Mouse (Mus musculus) intestine, embryonic 16.5 days (tissue): ENCODE measurements around the gene Agmo. TPM values are rescaled to one million over a fixed set of nuclear protein-coding genes. Genes with fewer than 3 reads are reported as not detected.

Experiments
- ATAC-seq: fragments of 200-750 bp; cut with Nextera tagmentation; 2 replicates; pipeline ENCODE4 v1.8.0; 2017; ENCODE audit warnings: moderate TSS enrichment, moderate library complexity
- H3K27ac ChIP-seq: fragments of 300-500 bp; sonication (generic); 2 replicates; pipeline ENCODE4 v1.5.1; 2014; ENCODE audit warnings: mild to moderate bottlenecking, low read length
- H3K27me3 ChIP-seq: fragments of 300-500 bp; sonication (generic); replicated peaks from 2 replicates; pipeline ENCODE4 v1.6.1; 2014; ENCODE audit warnings: low read length, control low read depth, mixed read lengths; ENCODE audit not compliant: control insufficient read depth, insufficient read depth
- H3K36me3 ChIP-seq: fragments of 300-500 bp; sonication (generic); 2 replicates; pipeline ENCODE4 v1.6.1; 2014; ENCODE audit warnings: low read length, control low read depth; ENCODE audit not compliant: control insufficient read depth, insufficient read depth
- H3K4me1 ChIP-seq: fragments of 300-500 bp; sonication (generic); 2 replicates; pipeline ENCODE4 v1.6.1; 2014; ENCODE audit warnings: low read length, control low read depth, mixed read lengths; ENCODE audit not compliant: control insufficient read depth, insufficient read depth
- H3K4me2 ChIP-seq: fragments of 300-500 bp; sonication (generic); 2 replicates; pipeline ENCODE4 v1.6.1; 2014; ENCODE audit warnings: low read depth, low read length, control low read depth
- H3K4me3 ChIP-seq: fragments of 300-500 bp; sonication (generic); 2 replicates; pipeline ENCODE4 v1.5.1; 2014; ENCODE audit warnings: mild to moderate bottlenecking, low read length
- H3K9ac ChIP-seq: fragments of 300-500 bp; sonication (generic); 2 replicates; pipeline ENCODE4 v1.6.1; 2014; ENCODE audit warnings: low read depth, low read length
- H3K9me3 ChIP-seq: fragments of 300-500 bp; sonication (generic); 2 replicates; pipeline ENCODE4 v1.6.1; 2016; ENCODE audit warnings: low read length, control low read depth; ENCODE audit not compliant: control insufficient read depth
- WGBS: fragments of 180-500 bp; shearing (Covaris S2); extraction: QIAGEN DNeasy Blood & Tissue Kit; methylation state at CpG from one replicate; pipeline ENCODE4 v1.1.7; 2014; 5-methylcytosine and 5-hydroxymethylcytosine counted together
- polyA plus RNA-seq: library from polyadenylated mRNA; unstranded; fragments of >200 nt; fragmentation: Nextera tagmentation; extraction: Ambion mirVana; gene quantifications from 2 replicates; pipeline ENCODE4 v1.2.1, GENCODE M21; 2015

Gene Agmo
- polyA plus RNA-seq, 1 experiment from 2014 or later: 5.7 TPM

DNA sequence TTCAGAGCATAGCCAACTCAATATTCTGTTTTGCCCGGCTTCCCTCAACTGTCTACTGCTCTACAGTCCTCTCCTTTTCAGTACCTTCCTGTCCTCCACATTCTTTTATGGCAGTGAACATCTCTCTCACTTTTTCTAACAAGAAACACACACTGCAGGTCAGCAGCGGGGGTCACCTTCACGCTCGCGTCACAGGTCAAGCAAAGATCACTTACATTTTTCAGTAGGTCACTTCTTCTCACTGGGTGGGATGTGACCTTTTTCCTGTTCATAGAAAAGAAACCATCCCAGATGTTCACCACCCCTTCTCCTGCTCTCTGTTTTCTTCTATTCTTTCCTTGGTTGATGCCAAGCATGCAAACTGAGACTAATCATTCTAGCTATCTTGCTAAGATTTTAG, 230.2 kb downstream of the Agmo start:
- Histone ChIP-seq H3K9me3 (no peaks in the 10 kb centered on the region), H3K27me3 (no peaks in the 10 kb centered on the region), H3K4me3 (no peak overlapping the region), H3K9ac (no peak overlapping the region), H3K4me1 (no peaks in the 10 kb centered on the region), H3K36me3 (no peaks in the 10 kb centered on the region), H3K4me2 (no peak overlapping the region), H3K27ac (no peak overlapping the region)
- WGBS: 60% methylated on average over 5 of the region's 5 CpGs
- ATAC-seq: no peak

DNA sequence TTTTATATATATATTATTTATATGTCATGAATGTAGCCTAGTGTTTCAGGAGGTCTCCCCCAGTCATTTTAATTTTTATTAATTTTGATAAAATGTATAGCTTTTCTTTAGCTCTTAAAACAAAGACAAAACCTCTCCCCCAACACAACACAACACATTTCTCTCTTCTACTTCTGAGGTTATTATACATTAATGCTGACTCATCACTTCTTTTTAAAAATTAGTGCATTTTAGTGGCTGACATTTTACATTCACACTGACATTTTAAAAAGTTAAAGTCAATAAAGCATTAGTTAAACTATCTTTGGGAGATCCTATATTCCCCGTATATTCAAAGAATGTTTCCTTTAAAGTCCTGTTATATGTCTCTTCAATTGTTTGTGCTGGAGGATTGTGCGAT, 235.4 kb downstream of the Agmo start:
- no peaks in the 10 kb centered on the region for H3K9me3 ChIP-seq
- H3K4me2 ChIP-seq: no peak overlapping the region
- H3K4me1 ChIP-seq: no peaks in the 10 kb centered on the region
- no peaks in the 10 kb centered on the region for H3K36me3 ChIP-seq
- no peak overlapping the region for H3K4me3 ChIP-seq
- ATAC-seq: no peak
- WGBS: 78% methylated on average over 2 of the region's 2 CpGs
- H3K27ac ChIP-seq: no peak overlapping the region
- H3K27me3 ChIP-seq: no peaks in the 10 kb centered on the region
- no peak overlapping the region for H3K9ac ChIP-seq

DNA sequence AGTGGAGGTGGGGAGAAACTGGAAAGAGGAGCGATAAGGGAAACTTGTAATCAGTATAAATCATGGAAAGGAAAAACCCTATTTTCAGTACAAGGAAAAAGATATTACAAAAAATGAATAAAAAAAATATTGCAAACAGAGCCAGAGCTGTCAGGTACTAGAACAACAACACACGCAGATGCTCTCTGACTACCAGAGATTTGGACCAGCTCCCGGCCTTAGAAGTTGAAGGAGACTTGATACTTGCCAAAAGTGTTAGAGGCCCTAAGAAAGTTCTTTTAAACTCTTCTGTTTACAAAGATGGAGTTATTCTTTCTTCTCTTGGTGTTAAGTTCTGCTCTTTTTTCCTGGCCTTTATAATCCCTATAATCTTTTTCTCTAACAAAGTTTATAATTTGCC, 246.6 kb downstream of the Agmo start:
- H3K4me3 ChIP-seq: no peak overlapping the region
- H3K9me3 ChIP-seq: no peaks in the 10 kb centered on the region
- no peaks in the 10 kb centered on the region for H3K4me1 ChIP-seq
- H3K27me3 ChIP-seq: no peaks in the 10 kb centered on the region
- no peak for ATAC-seq
- no peaks in the 10 kb centered on the region for H3K36me3 ChIP-seq
- no peak overlapping the region for H3K9ac ChIP-seq
- no peak overlapping the region for H3K27ac ChIP-seq
- 84% methylated on average over 3 of the region's 3 CpGs for WGBS
- no peak overlapping the region for H3K4me2 ChIP-seq

DNA sequence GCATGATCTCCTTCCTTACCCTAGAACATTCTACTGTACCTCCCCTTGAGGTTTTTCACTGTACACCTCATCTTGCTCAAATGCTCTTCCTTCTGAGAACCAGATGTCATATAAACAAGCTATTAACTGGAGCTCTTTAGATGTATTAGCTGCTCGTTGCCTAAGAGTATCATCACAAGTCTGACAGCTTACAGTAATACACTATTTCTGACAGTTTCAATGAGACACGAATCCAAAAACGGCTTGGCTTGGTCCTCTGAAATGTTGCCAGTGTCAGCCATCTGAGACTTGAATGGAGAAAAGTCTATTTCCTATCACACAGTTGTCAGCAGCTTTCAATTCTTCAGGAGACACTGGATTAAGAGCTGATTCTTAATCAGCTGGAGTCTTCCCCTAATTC, 257.4 kb downstream of the Agmo start:
- Histone ChIP-seq H3K9ac (no peak overlapping the region), H3K27ac (no peak overlapping the region), H3K9me3 (no peaks in the 10 kb centered on the region), H3K36me3 (no peaks in the 10 kb centered on the region), H3K27me3 (no peaks in the 10 kb centered on the region), H3K4me3 (no peak overlapping the region), H3K4me1 (no peaks in the 10 kb centered on the region), H3K4me2 (no peak overlapping the region)
- WGBS: 54% methylated on average over 3 of the region's 3 CpGs
- ATAC-seq: no peak

DNA sequence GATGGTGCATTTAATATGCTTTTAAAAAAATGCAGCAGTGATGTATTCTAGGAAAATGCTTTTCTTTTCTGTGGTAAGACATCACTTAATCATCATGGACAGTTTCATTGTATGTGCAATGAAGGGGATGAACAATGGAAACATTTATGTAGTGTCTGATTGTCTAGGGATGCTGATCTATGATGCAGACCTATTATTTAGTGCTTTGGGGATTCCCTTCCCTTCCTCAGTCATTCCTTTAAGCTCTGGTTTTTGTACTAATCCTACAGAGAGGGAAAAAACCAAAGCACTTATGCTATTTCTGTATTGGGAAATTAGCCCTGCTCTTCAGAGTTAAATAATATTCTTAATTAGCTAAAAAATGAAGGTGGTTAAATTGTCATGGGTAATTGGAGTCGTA, 266.0 kb downstream of the Agmo start:
- H3K9ac ChIP-seq: no peak overlapping the region
- no peak overlapping the region for H3K4me3 ChIP-seq
- no peak overlapping the region for H3K4me2 ChIP-seq
- H3K27me3 ChIP-seq: no peaks in the 10 kb centered on the region
- no peaks in the 10 kb centered on the region for H3K4me1 ChIP-seq
- H3K36me3 ChIP-seq: no peaks in the 10 kb centered on the region
- H3K27ac ChIP-seq: no peak overlapping the region
- 64% methylated on average over 1 of the region's 1 CpGs for WGBS
- no peak for ATAC-seq
- H3K9me3 ChIP-seq: no peaks in the 10 kb centered on the region

DNA sequence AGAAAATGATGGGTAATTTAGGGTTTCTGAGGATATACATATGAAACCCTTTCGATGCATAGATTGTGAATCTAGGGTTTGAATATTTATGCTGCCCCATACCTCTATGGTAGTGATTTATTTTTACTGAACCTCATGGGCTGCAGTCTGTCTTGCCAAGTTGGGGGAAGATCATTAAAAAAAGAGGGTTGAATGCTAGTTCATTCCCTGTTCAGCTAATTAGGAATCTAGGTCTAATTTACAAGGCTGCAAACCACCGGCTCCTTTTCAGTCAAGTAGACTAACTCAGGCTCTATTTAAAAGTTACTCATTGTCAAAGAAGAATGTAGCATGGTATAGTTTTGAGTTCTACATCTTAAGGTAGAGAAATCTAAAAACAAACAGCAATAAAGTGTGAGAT, 266.4 kb downstream of the Agmo start:
- no peaks in the 10 kb centered on the region for H3K9me3 ChIP-seq
- WGBS: 82% methylated on average over 2 of the region's 2 CpGs
- no peak overlapping the region for H3K9ac ChIP-seq
- no peaks in the 10 kb centered on the region for H3K36me3 ChIP-seq
- H3K4me3 ChIP-seq: no peak overlapping the region
- no peak overlapping the region for H3K27ac ChIP-seq
- no peak for ATAC-seq
- H3K4me1 ChIP-seq: no peaks in the 10 kb centered on the region
- no peak overlapping the region for H3K4me2 ChIP-seq
- H3K27me3 ChIP-seq: no peaks in the 10 kb centered on the region

DNA sequence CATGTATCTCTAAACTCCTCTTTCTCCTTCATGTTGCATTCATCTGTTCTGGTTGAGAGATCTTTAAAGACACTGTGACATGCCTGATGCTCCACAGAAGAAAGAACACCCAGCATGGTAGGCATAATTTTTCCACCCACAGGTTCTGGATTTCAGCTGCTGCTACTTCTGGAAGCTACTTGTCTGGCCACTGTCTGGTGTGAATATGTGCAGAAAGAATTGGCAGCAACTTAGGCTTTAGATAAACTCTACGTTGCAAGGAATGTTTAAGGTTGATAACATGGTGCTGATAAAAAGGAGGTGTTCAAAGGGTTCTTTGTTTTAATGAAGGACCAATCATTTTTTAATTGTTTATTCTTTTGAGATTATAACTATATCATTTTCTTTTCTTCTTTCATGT, 280.3 kb downstream of the Agmo start:
- Histone ChIP-seq H3K4me3 (no peak overlapping the region), H3K4me2 (no peak overlapping the region), H3K36me3 (no peaks in the 10 kb centered on the region), H3K27me3 (no peaks in the 10 kb centered on the region), H3K27ac (no peak overlapping the region), H3K9me3 (peaks cover 7% of the 10 kb centered on the region; the same call in 1 of the 2 replicates), H3K4me1 (no peaks in the 10 kb centered on the region), H3K9ac (no peak overlapping the region)
- ATAC-seq: no peak
- 49% methylated on average over 1 of the region's 1 CpGs for WGBS

DNA sequence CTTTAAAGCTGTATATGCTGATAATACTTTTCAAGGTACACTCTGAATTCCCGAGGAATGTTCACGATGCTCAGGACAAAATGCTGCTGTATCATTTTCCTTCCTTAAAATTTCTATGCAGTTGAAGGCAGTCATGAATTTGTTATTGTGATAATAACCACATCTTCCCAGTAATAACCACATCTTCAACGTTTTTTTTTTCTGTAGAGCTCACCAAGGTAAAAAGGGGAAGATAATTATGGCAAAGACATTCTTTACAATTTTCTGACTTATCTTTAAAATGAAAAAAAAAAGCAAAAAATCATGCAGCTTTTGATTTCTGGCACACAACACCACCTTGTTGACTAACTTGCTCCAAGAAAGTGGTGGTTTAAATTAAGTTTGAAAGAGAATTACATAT, 283.2 kb downstream of the Agmo start:
- Histone ChIP-seq H3K4me2 (no peak overlapping the region), H3K4me1 (no peaks in the 10 kb centered on the region), H3K27ac (no peak overlapping the region), H3K36me3 (no peaks in the 10 kb centered on the region), H3K27me3 (no peaks in the 10 kb centered on the region), H3K4me3 (no peak overlapping the region), H3K9ac (no peak overlapping the region), H3K9me3 (peaks cover 7% of the 10 kb centered on the region; the same call in 1 of the 2 replicates)
- no peak for ATAC-seq
- 77% methylated on average over 3 of the region's 3 CpGs for WGBS

DNA sequence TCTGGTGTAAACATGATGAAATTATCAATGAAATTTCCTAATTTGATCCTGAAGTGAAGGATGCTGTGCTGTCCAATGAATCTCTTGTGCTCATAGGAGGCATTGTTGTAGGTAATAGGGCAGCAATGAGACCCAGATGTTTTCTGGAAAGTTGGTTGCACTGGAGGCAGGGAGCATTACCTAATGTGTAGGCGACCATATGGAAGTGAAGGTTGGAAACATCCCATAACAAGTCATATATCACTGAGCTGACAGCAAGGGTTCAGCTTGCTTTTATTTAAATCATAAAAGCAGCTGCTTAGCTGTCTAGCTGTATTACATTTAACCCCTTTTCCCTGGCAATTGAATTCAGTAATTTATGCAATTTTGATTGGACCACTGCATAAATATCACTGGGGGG, 299.6 kb downstream of the Agmo start:
- H3K27ac ChIP-seq: no peak overlapping the region
- H3K4me3 ChIP-seq: no peak overlapping the region
- H3K4me1 ChIP-seq: no peaks in the 10 kb centered on the region
- 53% methylated on average over 1 of the region's 1 CpGs for WGBS
- H3K36me3 ChIP-seq: no peaks in the 10 kb centered on the region
- H3K9ac ChIP-seq: no peak overlapping the region
- H3K4me2 ChIP-seq: no peak overlapping the region
- no peaks in the 10 kb centered on the region for H3K9me3 ChIP-seq
- H3K27me3 ChIP-seq: no peaks in the 10 kb centered on the region
- ATAC-seq: no peak

DNA sequence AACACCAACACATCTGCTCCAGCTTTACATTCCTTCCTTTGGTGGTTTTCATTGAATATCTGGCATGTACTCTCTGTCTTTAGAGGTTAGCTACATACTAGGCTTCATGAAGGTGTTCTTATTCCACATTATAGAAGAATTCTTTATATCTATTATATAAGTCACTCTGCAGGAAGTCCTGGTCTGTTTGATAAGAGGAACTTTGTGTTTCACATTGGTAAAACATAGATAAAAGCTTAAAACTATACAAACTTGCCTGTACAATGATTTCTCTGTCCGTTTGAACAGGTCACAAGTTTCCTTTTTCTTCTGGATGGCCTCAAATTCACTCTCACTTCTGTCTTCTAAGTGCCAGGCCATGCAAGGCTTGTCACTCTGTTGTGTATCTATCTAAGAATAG, 316.8 kb downstream of the Agmo start:
- no peak for ATAC-seq
- Histone ChIP-seq H3K4me3 (no peak overlapping the region), H3K36me3 (no peaks in the 10 kb centered on the region), H3K4me2 (no peak overlapping the region), H3K9me3 (no peaks in the 10 kb centered on the region), H3K27me3 (no peaks in the 10 kb centered on the region), H3K27ac (no peak overlapping the region), H3K4me1 (no peaks in the 10 kb centered on the region), H3K9ac (no peak overlapping the region)
- 54% methylated on average over 1 of the region's 1 CpGs for WGBS
